Mouse (Mus musculus) thymus, adult 2 months (tissue): ENCODE measurements around the gene Rhebl1.
A peak's percentile ranks its signal among the peaks of the same experiment; 100 is the strongest.

Experiments
- CTCF ChIP-seq: fragments of 200-500 bp; IDR thresholded peaks from 2 replicates; pipeline ENCODE4 v1.5.1; 2012; ENCODE audit warnings: mild to moderate bottlenecking, control low read depth, low read length, moderate library complexity, borderline replicate concordance; ENCODE audit not compliant: control insufficient read depth, poor library complexity, insufficient read depth; ENCODE audit errors: extremely low read depth
- POLR2A ChIP-seq: fragments of 200-500 bp; IDR thresholded peaks from 2 replicates; pipeline ENCODE4 v1.6.1; 2012; ENCODE audit warnings: mild to moderate bottlenecking, low read length, control low read depth, moderate library complexity; ENCODE audit not compliant: control insufficient read depth, poor library complexity, insufficient read depth; ENCODE audit errors: extremely low read depth

GRCm38 (mm10) chr15:98832161-98833058 is 61.9 kb downstream of the Rhebl1 start:
- 0 out of 2 replicates have a peak, but pooled peaks have one; percentile 14 for TF ChIP-seq CTCF
- no peak for TF ChIP-seq POLR2A
